Mouse (Mus musculus) embryonic facial prominence, embryonic 12.5 days (tissue): ENCODE measurements at regions not wholly inside any gene's neighbourhood (a gene's known extent, or its start where the extent isn't known, plus 50 kb on each side); places are given as distances from the start of the nearest gene placed in this dataset.

Experiments used
- ATAC-seq: fragments of 200-750 bp; cut with Nextera tagmentation; 2 replicates; pipeline ENCODE4 v1.8.0; 2017; ENCODE audit not compliant: insufficient number of reproducible peaks, insufficient read depth, low FRiP score, low TSS enrichment
- H3K27ac ChIP-seq: fragments of 300-500 bp; sonication (generic); 2 replicates; pipeline ENCODE4 v1.5.1; 2016; ENCODE audit warnings: mild to moderate bottlenecking
- H3K27me3 ChIP-seq: fragments of 300-500 bp; sonication (generic); 2 replicates; pipeline ENCODE4 v1.6.1; 2016; ENCODE audit warnings: mild to moderate bottlenecking, moderate library complexity
- H3K36me3 ChIP-seq: fragments of 300-500 bp; sonication (generic); 2 replicates; pipeline ENCODE4 v1.6.1; 2016; ENCODE audit warnings: mild to moderate bottlenecking
- H3K4me1 ChIP-seq: fragments of 300-500 bp; sonication (generic); 2 replicates; pipeline ENCODE4 v1.6.1; 2016
- H3K4me2 ChIP-seq: fragments of 300-500 bp; sonication (generic); replicated peaks from 2 replicates; pipeline ENCODE4 v1.6.1; 2016; ENCODE audit warnings: mild to moderate bottlenecking, moderate library complexity
- H3K4me3 ChIP-seq: fragments of 300-500 bp; sonication (generic); 2 replicates; pipeline ENCODE4 v1.5.1; 2016; ENCODE audit warnings: mild to moderate bottlenecking
- H3K9ac ChIP-seq: fragments of 300-500 bp; sonication (generic); 2 replicates; pipeline ENCODE4 v1.6.1; 2016; ENCODE audit warnings: mild to moderate bottlenecking, moderate library complexity
- H3K9me3 ChIP-seq: fragments of 300-500 bp; sonication (generic); 2 replicates; pipeline ENCODE4 v1.6.1; 2016; ENCODE audit warnings: mild to moderate bottlenecking, moderate library complexity
- WGBS: fragments of 180-500 bp; shearing (Covaris S2); methylation state at CpG from one replicate; pipeline ENCODE4 v1.1.7; 2016; 5-methylcytosine and 5-hydroxymethylcytosine counted together

DNA sequence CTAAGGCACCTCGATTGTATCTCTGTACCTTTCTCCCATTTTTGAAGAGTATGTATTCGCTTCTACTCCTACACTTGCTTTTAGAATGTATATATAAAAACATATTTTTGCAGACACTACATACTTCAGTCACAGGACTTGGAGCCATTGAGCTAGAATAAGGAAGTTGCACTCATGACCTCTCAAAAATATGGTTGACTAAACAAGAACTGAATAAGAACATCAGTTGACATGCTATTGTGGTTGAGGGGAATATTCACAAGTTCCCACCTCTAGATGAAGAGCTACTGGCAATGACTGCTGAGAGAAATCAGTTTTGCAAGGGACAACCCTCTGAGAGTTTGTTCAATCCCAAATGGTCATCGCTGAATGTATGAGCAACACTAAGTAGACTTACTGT is 1198.0 kb upstream of the Zeb2 start:
- H3K9ac ChIP-seq: no peak overlapping the region
- 96% methylated on average over 3 of the region's 3 CpGs for WGBS
- no peak overlapping the region for H3K4me3 ChIP-seq
- H3K9me3 ChIP-seq: no peaks in the 10 kb centered on the region
- no peak overlapping the region for H3K4me2 ChIP-seq
- H3K36me3 ChIP-seq: no peaks in the 10 kb centered on the region
- no peaks in the 10 kb centered on the region for H3K4me1 ChIP-seq
- ATAC-seq: no peak
- H3K27ac ChIP-seq: no peak overlapping the region
- no peaks in the 10 kb centered on the region for H3K27me3 ChIP-seq

DNA sequence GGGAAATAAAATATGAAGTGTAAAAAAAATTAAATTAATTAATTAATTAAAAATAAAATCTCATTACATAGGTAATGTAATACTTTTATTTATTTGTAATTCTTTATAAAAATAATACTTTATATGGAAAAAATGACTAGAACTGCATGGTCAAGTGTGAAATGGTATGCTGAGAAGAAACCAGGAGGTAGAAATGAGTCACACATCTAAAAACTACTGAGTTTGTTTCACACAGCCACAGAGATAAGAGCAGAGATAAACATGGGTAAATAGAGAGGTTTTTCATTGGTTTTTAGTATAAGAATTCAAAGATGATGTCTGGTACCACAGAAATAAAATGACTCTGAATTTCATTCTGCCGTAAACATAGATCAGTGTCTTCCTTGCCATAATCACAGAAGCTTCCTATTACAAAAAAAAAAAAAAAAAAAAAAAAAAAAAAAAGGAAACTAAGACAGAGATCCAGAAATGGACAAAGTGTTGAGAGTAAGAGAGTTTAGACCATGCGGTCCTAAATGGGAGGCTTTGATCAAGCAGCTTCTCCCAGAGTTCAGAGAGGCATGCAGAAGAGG is 1190.5 kb upstream of the Zeb2 start:
- Histone ChIP-seq H3K36me3 (no peaks in the 10 kb centered on the region), H3K4me1 (no peaks in the 10 kb centered on the region), H3K27ac (no peak overlapping the region), H3K4me3 (no peak overlapping the region), H3K9ac (no peak overlapping the region), H3K9me3 (no peaks in the 10 kb centered on the region), H3K27me3 (no peaks in the 10 kb centered on the region), H3K4me2 (no peak overlapping the region)
- no peak for ATAC-seq
- 86% methylated on average over 2 of the region's 2 CpGs for WGBS

DNA sequence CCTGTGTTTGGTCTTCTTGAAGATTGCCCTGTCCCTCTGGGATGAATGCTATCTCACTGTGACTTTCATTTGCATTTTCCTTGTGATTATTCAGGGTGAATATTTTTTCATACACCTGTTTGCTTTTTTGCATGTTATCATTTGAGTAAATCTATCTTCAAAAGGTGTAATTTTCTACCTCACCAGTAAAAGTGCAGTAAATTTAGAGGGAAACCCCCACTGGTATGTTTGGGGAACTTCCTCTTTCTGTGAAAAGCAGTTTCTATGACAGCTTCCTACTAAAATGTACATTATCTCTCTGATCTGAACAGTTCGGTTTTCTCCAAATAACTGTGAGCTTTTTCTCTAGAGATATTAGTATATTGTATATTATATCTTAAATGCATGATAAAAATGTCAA is 1185.4 kb upstream of the Zeb2 start:
- Histone ChIP-seq H3K27me3 (no peaks in the 10 kb centered on the region), H3K9me3 (no peaks in the 10 kb centered on the region), H3K4me3 (no peak overlapping the region), H3K9ac (no peak overlapping the region), H3K4me2 (no peak overlapping the region), H3K4me1 (no peaks in the 10 kb centered on the region), H3K36me3 (no peaks in the 10 kb centered on the region), H3K27ac (no peak overlapping the region)
- 81% methylated on average over 1 of the region's 1 CpGs for WGBS
- no peak for ATAC-seq

DNA sequence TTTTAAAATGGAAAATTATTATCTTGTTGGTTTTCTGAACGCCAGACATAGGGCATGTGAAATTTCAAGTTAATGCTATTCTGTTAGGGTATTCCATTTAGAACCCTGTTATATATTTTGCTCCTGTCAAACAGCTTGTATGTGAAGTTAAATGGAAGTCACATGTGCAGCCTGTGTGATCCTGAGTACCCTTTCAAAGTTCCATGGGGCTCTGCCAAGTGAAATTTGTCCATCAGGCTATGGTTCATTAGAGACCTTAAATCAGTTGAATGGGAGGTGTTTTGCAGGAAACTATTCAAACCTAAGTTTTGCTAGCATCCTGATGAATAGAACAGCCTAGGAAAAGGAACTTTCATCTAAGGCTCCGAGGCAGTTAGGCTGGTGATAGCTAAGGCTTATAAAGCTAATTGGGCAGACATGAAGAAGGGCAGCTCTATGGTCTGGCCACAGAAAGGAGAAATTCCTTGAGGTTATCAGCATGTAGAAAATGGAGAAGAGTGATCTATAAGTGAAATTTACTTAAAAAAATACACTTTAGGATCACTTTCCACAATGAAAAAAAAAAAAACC is 1180.2 kb upstream of the Zeb2 start:
- no peak for ATAC-seq
- no peaks in the 10 kb centered on the region for H3K36me3 ChIP-seq
- 57% methylated on average over 2 of the region's 2 CpGs for WGBS

DNA sequence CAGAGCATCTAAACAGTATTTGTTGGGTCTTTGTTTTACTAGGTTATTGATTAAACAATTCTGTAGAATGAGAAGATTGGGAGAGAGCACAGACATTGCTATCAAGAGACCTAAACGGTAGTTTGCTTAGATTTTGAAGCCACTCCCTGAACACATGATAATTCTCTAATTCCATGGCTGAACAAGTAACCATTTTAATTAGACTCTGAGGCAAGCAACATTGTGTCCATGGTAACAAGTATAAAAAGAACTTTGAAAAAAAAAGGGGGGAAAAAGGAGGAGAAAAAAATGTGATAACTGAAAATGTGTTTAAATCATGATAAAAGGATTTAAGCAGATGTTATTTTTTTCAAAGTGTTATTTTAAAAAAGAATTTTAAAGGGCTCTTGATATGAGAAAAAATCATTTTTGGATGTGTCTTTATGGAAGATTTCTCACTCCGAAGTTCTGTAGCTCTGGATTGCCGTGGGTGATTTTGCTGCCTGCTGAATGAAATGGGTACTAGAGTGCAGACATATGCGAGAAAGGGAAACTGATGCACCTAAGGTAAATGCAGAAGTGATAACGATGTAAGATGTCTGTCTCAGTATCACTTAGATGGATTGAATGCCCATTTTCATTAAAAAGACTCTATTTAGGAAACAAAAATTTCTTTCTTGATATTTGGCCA is 1166.9 kb upstream of the Zeb2 start:
- no peak overlapping the region for H3K9ac ChIP-seq
- ATAC-seq: no peak
- no peaks in the 10 kb centered on the region for H3K27me3 ChIP-seq
- no peak overlapping the region for H3K4me3 ChIP-seq
- H3K36me3 ChIP-seq: no peaks in the 10 kb centered on the region
- no peaks in the 10 kb centered on the region for H3K9me3 ChIP-seq
- 84% methylated on average over 5 of the region's 5 CpGs for WGBS
- no peak overlapping the region for H3K27ac ChIP-seq
- H3K4me2 ChIP-seq: no peak overlapping the region
- no peaks in the 10 kb centered on the region for H3K4me1 ChIP-seq

More for the DNA sequence above, 1180.2 kb upstream of the Zeb2 start:
- H3K4me3 ChIP-seq: no peak overlapping the region
- no peak overlapping the region for H3K27ac ChIP-seq
- H3K27me3 ChIP-seq: no peaks in the 10 kb centered on the region
- no peak overlapping the region for H3K4me2 ChIP-seq
- H3K9ac ChIP-seq: no peak overlapping the region
- no peaks in the 10 kb centered on the region for H3K9me3 ChIP-seq
- no peaks in the 10 kb centered on the region for H3K4me1 ChIP-seq

DNA sequence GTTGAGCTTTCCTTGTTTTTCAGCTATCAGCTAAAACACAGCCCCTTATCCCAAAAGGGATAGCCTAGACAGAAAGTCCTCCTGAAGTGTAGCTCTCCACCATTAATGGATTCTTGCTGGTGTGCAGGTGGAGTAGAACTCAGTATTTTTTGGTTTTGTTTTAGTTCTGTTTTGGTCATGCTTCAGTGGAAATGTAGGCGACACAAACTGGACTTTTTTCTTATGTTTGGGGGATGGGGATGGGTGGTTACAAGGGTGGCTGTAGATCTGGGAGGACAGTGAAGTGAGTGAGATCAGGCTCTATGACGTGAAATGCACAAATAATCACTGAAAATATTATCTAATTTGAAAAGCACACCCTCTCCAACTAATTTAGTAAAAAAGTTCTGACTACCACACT is 1163.6 kb upstream of the Zeb2 start:
- H3K27ac ChIP-seq: no peak overlapping the region
- no peaks in the 10 kb centered on the region for H3K9me3 ChIP-seq
- ATAC-seq: no peak
- H3K4me1 ChIP-seq: no peaks in the 10 kb centered on the region
- H3K9ac ChIP-seq: no peak overlapping the region
- 57% methylated on average over 2 of the region's 2 CpGs for WGBS
- no peak overlapping the region for H3K4me2 ChIP-seq
- H3K36me3 ChIP-seq: no peaks in the 10 kb centered on the region
- no peak overlapping the region for H3K4me3 ChIP-seq
- H3K27me3 ChIP-seq: no peaks in the 10 kb centered on the region

DNA sequence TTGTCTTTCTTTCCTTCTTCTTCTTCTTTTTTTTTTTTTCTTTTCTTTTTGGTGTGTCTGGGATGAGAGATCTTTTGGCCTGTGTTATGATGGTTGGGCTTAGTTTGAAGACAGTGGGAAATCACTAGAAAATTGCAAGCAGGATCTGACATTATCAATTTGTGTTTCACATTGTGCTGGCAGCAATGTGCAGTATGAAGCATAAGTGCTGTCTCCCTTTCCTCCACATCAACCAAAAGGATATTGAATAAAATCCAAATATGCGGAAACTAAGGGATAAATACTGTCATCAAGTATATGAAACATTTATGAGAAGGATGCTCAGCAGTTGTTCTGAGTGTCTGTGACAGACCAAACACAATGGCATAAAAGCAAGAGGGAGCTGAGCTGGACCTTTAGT is 1144.4 kb upstream of the Zeb2 start:
- no peak overlapping the region for H3K27ac ChIP-seq
- no peak overlapping the region for H3K9ac ChIP-seq
- no peaks in the 10 kb centered on the region for H3K36me3 ChIP-seq
- H3K9me3 ChIP-seq: no peaks in the 10 kb centered on the region
- no peaks in the 10 kb centered on the region for H3K27me3 ChIP-seq
- H3K4me2 ChIP-seq: no peak overlapping the region
- 97% methylated on average over 1 of the region's 1 CpGs for WGBS
- no peak for ATAC-seq
- no peaks in the 10 kb centered on the region for H3K4me1 ChIP-seq
- no peak overlapping the region for H3K4me3 ChIP-seq

DNA sequence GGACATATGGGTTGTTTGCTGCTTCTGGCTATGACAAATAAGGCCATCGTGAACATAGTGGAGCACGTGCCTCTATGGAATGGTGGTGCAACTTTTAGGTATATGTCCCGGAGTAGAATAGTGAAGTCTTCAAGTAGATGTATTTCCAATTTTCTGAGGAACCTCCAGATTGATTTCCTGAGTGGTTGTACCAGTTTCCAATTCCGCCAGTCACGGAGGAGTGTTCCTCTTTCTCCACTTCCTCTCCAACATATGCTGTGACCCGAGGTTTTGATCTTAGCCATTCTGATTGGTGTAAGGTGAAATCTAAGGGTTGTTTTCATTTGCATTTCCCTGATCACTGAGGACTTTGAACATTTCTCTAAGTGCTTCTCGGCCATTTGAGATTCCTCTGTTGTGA is 1134.4 kb upstream of the Zeb2 start:
- H3K27me3 ChIP-seq: no peaks in the 10 kb centered on the region
- no peak for ATAC-seq
- no peaks in the 10 kb centered on the region for H3K4me1 ChIP-seq
- H3K27ac ChIP-seq: no peak overlapping the region
- no peak overlapping the region for H3K4me3 ChIP-seq
- H3K9me3 ChIP-seq: no peaks in the 10 kb centered on the region
- no peaks in the 10 kb centered on the region for H3K36me3 ChIP-seq
- WGBS: 82% methylated on average over 7 of the region's 7 CpGs
- no peak overlapping the region for H3K4me2 ChIP-seq
- no peak overlapping the region for H3K9ac ChIP-seq

DNA sequence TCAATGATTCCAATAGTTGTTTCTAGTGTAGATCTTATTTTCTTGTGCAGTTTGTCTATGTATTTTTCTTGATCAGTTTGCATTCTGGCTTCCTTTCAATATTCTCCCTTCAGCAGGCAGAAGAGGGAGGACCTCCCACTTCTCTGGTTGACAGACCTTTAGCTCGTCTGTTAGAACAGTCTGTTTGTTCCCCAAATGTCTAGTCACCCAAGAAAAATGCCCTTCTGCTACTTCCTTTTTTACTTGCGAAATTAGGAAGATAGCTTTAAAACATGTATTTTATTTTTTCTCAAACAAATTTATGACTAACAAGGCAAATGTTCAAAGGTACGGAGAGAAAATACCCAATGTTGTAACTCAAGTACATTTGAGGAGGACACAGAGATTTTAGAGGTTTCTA is 1128.5 kb upstream of the Zeb2 start:
- Histone ChIP-seq H3K27ac (no peak overlapping the region), H3K4me3 (no peak overlapping the region), H3K9ac (no peak overlapping the region), H3K9me3 (no peaks in the 10 kb centered on the region), H3K4me1 (no peaks in the 10 kb centered on the region), H3K36me3 (no peaks in the 10 kb centered on the region), H3K4me2 (no peak overlapping the region), H3K27me3 (no peaks in the 10 kb centered on the region)
- WGBS: 69% methylated on average over 3 of the region's 3 CpGs
- no peak for ATAC-seq

DNA sequence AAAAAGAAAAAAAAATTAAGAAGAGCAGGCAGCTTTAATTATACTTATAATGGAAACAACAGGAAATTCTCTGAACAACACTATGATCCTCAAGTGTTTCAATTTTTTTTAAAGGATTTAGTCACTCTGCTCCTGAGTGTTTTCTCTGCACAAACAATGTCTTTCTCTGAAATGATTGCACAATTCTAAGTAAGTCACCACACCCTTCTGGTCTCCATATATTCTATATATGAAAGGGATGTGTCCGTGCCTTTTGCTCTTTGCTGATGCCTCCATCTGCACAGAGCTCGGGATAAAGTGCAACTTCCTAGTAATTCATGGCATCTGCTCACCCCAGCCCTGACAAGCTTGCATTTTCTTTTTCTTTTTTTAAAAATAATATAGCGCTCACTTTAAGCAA is 1127.5 kb upstream of the Zeb2 start:
- no peak for ATAC-seq
- 82% methylated on average over 3 of the region's 3 CpGs for WGBS
- H3K27me3 ChIP-seq: no peaks in the 10 kb centered on the region

DNA sequence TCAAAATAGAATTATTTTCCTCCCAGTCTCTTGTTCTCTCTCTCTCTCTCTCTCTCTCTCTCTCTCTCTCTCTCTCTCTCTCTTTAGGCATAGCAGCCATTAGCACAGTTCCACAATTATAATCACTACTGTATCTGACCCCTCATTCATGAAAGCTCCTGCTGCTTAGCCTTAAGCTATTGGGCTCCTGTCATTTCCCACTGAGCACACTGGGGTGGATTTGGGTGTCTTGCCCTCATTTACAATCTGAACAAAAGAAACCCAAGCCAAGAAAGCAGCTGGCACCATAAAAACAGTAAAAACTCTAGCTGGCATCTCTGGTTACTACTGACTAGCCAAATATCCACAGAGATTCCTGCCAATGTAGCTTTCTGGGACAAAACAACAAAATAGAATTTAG is 1125.6 kb upstream of the Zeb2 start:
- Histone ChIP-seq H3K27me3 (no peaks in the 10 kb centered on the region), H3K36me3 (no peaks in the 10 kb centered on the region)
- no peak for ATAC-seq

More for the DNA sequence above, 1127.5 kb upstream of the Zeb2 start:
- Histone ChIP-seq H3K4me2 (no peak overlapping the region), H3K27ac (no peak overlapping the region), H3K9ac (no peak overlapping the region), H3K36me3 (no peaks in the 10 kb centered on the region), H3K4me1 (no peaks in the 10 kb centered on the region), H3K9me3 (no peaks in the 10 kb centered on the region), H3K4me3 (no peak overlapping the region)

DNA sequence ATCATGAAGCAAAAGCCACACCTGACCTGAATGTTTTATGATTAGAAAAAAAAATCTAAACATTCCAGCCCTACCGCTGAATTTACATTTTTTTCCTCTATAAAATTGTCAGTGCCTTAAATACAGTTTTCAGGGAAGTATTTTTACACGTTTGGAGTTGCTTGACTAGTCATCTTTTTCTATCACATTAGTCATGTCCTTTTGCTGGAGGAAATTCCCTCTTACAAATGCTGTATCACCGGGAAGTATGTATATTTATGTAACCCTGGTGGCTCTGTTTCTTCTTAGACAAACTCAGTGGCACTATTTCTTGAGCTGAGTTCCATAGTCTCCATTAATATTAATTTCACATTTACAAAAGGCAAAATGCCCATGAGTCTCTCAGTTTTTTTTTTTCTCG is 1122.7 kb upstream of the Zeb2 start:
- Histone ChIP-seq H3K9ac (no peak overlapping the region), H3K27ac (no peak overlapping the region), H3K4me1 (no peaks in the 10 kb centered on the region), H3K4me2 (no peak overlapping the region), H3K4me3 (no peak overlapping the region), H3K36me3 (no peaks in the 10 kb centered on the region), H3K9me3 (no peaks in the 10 kb centered on the region), H3K27me3 (no peaks in the 10 kb centered on the region)
- no peak for ATAC-seq
- 75% methylated on average over 4 of the region's 4 CpGs for WGBS

More for the DNA sequence above, 1125.6 kb upstream of the Zeb2 start:
- Histone ChIP-seq H3K27ac (no peak overlapping the region), H3K4me2 (no peak overlapping the region), H3K4me1 (no peaks in the 10 kb centered on the region), H3K9ac (no peak overlapping the region), H3K9me3 (no peaks in the 10 kb centered on the region), H3K4me3 (no peak overlapping the region)
